Mouse (Mus musculus): Measurements from ENCODE around the gene Tmem131l.

Tmem131l gene

DNA sequence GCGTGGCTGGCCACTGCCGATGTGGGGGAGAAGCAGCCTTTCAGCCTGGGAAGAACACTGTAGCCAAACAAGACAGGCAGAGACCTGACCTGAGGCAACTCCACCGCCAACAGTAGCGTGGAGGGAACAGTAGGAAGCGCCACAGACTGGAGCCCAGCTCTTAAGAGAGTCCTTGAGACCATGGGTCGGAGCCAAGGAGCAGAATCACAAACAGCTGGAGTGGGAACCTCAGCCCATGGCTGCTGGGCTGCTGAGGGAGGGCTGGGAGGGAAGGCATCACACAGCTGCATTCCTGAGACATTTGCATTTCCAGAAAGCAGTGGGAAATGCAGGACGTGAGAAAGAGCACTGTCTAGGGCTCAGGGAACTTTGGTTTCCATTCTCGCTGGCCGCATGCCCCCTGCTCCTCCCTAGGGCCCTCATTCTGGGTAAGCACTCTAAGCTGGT is 8.8 kb upstream of the Tmem131l start:
- CTCF ChIA-PET, result no interaction called here

DNA sequence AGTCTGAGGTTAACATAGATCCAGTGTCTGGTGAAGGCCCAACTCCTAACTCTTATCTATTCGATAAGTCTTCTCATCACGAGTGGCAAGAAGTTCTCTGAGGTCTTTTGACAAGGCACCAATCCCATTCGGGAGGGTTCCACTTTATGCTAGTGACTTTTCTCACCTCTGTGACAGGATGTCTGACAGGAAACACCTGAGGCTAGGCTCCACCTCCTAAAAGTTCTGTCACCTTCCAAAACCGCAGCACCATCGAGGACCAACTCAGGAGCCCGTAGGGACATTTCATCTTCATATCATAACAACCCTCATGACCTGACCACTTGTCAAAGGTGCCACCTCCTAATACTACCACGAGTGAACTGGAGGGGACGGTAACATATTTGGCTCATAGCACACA is 6.2 kb upstream of the Tmem131l start:
- CTCF ChIA-PET, result no interaction called here

DNA sequence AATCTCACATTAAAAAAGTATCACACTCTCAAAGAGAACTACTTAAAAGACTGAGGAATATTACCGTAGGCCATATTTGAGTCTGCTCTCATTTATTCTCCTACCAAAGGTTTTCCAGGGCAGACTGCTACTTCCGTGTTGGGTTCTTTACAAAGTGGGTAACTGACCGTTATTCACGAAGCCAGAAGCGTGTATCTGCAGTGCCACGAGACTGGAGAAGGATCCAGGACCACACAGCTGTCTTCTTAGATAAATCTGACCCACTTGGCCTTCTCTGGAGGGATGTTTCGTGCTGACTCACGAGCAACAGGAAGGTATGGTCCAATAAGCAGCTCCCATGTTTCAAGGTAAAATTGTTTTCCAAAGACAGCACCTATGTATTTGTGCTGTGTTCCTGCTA is 1.8 kb upstream of the Tmem131l start:
- CTCF ChIA-PET, result no interaction called here

DNA sequence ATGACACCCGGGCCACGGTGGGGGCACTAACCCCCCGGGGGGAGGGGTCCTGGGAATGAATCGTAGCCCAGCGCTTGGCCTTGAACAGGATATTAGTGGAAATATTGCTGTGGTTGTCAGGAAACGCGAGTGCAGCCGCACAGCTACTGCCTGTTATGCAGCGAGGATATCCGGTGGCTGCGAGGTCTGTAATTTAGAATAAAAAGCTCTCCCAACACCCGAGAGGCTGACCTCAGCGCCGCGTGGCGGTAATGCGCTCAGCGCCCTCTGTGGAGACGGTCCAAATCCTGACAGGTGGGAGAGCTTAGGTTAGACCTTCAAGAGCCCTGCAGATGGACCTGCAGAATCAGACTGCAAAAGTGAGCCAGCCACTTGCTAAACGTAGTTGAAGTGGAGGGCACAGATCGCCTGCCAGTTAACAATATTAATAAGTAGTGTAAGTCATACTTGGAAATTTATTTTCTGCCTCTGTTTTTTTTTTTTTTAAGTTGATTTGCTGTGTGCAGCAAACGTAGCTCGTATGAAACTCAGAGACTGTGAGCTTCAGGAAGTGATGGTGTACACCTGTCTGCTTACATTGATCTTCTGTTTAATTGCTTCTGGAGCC is 604 bp upstream of the Tmem131l start:
- CTCF ChIA-PET, result interaction anchor here (0.9 kb wide), 1 partner anchor 30 kb away, joined by 4 read pairs; no protein-coding TSS in a partner anchor

DNA sequence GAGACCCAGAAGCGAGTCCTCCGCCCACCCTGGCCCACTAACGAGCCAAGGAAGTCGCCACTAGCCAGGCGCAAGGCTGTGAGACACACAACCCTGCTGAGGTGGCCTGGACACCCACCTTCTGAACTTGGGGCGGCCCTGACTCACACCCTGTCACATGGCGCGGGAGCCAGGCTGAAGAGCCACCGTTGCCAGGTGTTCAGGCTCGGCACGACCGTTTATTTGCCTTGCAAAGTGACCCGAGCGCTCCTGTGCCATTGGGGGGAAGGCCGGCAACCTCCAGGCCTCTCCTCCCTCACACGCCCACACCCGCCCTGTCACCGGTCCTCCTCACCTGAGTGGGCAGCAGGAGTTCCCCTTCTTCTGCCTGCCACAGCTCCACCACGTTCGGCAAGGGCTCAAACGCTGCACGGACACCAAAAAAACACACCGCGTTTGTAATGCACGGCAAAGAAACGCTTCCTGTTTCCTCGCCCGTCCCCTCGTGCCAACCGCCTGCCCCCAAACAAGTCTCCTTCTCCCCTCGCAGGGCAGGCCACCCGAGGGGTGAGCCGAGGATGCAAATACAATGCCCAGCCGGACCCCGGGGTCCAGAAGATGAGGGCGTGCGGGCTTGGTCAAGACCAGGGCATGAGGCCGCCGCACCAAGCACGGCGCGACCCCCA is 862 bp downstream of the Tmem131l start:
- CTCF ChIA-PET, result interaction anchor here (0.7 kb wide), 1 partner anchor 68 kb away, joined by 3 read pairs; no protein-coding TSS in a partner anchor

DNA sequence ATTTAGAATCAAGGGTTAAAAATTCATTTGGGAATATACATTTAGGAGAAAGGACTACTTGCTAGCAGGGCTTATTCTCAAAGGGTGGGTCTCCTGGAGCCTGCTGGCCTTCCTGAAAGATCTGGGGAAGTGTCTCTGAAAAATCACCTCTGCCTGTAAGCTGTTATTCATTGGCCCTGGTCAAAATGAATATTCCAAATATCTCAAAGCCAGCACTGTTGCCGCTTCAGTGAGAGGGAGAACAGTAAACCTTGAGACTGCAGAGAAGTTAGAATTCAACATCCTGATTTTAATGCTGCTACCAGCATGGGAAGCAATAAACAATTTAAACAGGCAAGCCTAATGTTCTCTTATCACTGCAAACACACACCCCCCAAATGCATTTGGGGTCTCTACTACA is 1.8 kb downstream of the Tmem131l start:
- CTCF ChIA-PET, result interaction anchor here (0.6 to 0.7 kb wide), 2 partner anchors 67 to 766 kb away, joined by 3 to 5 read pairs; no protein-coding TSS in a partner anchor

DNA sequence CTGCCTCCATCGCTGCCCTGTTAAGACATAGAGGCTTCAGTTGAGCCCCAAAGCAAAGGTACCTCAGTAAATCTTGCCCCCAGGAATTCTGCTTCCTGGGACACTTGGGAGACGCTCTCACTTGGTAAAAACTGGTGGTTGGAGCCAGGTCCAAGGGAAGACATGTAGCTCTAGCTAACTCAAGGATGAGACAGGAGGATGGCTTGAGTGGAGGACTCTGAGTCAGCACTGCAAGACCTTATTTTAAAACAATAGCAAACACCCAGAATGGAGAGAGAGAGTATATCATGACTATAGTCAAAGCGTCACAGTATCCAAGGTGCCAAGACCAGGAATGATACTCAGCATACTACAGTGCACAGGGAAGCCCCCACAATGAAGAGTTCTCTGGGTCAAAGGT is 2.4 kb downstream of the Tmem131l start:
- CTCF ChIA-PET, result no interaction called here

DNA sequence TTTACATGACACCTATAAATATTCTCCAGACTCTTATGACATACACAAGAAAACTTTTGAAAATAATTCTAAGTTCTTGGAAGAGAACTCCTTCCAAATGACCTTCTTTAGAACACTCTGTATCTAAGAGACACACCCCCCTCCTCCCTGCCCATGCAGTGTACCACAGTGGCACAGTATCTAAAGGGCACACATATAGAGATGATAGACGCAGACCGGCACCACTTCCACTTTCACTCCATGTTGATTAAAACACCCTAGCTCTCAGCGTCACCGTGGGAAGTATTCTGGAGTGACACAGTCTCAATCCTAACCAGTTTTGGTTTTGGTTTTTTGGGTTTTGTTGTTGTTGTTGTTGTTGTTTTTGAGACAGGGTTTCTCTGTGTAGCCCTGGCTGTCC is 3.1 kb downstream of the Tmem131l start:
- CTCF ChIA-PET, result no interaction called here

DNA sequence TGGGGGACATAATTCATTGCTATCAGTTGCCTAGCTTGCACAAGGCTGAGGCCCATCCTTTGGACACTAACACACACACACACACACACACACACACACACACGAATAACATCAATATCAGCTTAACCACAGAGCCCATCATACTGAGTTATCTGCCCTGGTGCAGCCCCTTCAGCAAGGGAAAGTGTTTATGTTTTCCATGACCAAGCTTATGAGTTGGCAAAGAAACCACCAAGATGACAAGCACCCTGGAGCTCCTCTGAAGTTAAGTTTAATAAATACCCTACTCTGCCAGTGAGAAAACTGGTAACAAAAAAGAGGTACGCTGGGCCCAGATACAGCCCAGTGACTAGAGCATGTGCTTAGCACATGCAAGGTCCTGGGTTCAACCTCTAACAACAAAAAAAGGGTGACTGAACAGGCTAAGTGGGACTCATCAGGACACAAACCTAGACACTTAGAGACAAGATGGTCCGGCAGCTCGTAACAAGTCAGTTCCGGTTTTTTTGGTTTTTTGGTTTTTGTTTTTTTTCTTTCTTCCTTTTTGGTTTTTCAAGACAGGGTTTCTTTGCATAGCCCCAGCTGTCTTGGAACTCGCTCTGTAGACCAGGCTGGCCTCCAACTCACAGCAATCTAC is 4.1 kb downstream of the Tmem131l start:
- CTCF ChIA-PET, result interaction anchor here (1.0 kb wide), 1 partner anchor 11 kb away, joined by 3 read pairs; no protein-coding TSS in a partner anchor

DNA sequence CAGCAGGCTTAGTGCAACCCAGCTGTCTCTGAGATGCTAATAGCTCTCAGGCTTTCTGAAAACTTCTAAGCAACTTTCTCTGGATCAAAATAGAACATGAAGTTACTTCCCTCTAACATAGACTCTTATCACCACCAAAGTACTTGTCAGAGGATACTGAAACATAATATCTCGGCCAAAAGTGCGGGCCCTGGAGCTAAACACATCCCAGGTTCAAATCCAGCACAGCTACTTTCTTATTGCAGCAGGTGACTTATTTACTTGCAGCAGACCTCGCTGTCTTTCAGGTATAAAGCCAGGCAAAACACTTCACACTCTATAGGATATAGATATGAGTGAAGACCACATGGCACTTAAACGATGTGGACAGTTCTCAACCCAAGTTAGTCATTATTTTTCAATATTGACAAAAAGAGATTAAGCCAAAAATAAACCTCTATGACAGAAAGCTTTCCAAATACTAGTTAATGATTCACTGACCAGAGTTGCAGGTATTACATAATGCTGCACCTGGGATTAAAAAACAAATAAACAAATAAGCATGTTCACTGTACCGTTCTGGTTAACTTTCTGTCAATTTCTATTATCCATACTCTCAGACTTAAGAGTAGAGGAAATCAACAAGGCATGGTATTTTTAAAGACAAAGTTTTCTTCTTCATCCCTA is 5.7 kb downstream of the Tmem131l start:
- CTCF ChIA-PET, result interaction anchor here (0.8 kb wide), 1 partner anchor 163 kb away, joined by 3 read pairs; no protein-coding TSS in a partner anchor

DNA sequence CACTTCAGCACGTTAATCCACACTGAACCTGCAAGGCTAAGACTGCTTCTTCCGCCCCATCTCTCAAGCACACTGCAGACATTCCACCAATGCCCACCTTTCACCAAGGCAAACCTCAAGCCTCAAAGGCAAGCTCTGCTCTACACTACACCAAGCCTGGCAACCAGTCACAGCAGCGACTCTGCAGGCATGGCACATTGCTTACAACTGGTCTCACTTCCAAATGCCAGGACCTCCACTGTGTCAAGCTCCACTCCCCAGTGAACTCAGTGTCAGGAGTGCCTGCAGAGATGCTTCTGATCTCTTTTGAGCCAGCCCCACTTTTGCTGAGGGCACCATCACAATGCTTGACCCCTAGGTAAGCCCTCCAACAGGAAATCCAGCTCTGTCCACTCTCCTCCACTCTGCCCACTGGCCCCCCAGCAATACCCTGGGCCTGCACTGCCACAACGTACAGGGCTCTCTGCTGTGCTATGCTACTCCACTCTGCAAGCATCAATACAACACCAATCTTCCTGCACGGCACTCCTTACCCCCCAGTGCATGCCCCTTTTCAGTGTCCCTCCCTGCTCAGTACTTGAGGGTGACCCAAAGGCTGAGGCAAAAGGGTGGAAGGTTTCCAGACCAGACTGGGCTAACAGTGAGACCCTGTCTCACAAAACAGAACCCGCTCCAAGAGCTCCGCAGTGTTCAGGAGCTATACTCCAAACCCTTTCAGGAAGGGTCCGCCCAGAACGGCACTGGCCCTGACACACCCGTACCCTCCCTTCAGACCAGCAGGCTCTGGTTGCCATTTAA is 6.8 kb downstream of the Tmem131l start:
- CTCF ChIA-PET, result no interaction called here

DNA sequence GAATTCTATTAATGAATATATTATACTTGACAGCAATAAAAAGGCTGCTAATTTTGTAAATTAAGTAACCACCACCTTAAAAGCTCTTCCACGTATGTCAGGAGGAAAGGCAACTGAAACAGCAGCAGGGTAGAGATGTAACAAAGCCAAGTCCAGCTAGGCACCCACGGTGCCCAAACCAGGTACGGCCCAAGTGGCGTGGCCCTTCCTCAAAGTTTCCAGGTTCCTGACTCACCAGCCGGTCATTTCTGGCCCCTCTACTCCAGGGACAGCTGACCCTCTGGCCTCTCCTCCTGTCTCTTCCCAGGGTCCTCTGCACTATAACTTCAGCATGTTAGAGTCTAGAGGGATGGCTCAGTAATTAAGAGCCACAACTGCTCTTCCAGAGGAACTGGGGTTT is 7.6 kb downstream of the Tmem131l start:
- CTCF ChIA-PET, result no interaction called here

DNA sequence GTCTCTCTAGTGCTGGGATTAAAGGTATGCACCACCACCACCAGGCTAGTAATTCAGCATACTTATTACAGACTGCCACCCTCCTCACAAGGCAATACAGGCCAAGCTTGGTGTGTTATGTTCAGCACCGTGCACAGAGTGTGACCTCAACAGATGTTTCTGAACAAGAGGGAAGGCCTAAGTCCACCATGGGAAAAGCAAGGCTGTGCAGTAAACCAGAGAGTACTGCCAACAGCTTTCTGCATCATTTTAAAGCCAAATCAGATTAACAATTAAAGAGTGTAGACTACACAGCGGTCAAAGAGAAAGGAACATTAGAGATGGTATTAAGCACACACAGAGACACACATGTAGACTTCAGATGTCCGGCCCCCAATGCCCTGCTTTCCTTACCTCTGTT is 8.8 kb downstream of the Tmem131l start:
- CTCF ChIA-PET, result no interaction called here

DNA sequence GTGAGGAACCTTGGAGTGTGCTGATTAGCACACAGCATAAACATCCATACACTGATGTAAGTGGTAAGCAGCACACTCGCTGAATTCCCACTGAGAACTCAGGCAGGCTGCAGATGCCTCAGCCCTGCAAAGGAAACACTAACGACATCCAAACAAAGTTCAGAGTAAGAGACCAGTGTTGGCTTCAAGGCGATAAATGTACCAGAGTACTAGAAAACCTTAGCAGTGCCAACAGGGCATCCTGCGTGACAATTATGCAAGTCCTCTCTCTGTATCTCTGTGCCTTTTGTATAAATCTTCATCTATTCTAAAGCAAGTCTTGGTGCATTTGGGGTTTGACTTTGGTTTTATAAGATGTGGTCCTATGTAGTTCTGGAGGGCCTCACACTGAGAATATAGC is 11.0 kb downstream of the Tmem131l start:
- CTCF ChIA-PET, result no interaction called here

DNA sequence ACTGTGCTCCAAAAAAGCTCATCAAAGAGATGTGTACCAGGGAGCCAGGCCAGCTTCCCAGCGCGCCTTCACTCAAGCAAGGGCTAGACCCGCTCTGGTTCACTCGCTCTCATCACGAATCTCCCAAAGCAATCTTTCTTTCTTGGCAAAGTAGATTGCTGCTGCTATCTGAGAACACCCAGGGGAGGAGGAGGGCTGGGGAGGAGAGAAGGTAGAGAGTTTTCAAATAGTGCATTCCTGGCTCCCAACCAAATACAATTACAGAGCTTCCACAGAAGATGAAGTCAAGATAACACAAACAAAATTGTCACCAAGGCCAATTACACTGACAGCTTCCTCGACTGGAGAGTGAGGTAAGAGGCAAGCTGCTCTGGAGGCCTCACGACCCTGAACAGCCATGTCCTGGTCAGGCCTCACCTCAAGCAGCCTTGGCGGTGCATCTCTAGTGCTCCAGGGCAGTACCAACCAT is 12.2 kb downstream of the Tmem131l start:
- CTCF ChIA-PET, result no interaction called here

DNA sequence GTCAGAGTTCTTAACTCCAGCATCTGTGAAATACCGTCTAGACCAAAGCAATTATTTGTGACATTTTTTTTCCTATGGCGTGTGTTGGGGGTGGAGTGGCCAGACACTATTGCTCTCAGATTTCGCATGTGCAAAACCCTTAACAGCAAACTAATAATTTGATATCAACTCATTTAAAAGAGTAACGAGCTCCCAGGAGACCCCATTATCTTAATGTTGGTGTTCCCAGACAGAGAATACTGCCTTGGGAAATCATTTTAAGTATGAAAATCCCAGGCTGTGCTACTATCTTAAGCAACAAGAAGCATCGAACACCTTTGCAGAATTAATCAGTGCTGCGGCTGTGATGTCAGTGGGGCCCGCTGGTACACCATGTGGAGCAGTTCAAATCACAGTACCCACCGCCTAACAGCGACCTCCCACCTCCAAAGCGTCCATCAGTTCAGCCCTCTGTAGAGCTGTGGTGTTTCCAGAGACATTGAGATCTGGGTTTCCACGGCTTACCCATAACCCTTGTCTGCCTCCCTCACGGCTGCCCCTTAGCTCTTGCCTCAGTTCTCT is 15.4 kb downstream of the Tmem131l start:
- CTCF ChIA-PET, result interaction anchor here (1.0 kb wide), 1 partner anchor 11 kb away, joined by 3 read pairs; no protein-coding TSS in a partner anchor

DNA sequence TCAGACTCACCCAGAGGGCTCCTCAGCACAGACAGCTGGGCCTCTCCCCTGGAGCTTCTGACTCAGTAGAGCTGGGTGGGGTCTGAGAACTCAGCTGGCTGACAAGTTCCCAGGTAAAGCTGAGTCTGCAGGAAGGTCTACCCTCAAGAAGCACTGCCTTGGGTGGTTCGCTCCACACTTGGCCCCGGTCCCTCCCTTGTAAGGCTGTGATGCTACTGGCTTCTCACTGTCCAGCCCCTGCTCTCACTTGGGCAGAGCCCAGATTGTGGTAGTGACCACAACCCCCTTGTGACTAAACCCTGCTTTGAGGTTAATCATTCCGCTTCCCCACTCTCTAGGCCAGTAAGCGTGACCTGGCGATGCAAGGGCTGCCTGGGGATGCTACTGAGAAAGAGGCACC is 17.3 kb downstream of the Tmem131l start:
- CTCF ChIA-PET, result interaction anchor here (0.6 kb wide), 1 partner anchor 602 kb away, joined by 9 read pairs; no protein-coding TSS in a partner anchor

DNA sequence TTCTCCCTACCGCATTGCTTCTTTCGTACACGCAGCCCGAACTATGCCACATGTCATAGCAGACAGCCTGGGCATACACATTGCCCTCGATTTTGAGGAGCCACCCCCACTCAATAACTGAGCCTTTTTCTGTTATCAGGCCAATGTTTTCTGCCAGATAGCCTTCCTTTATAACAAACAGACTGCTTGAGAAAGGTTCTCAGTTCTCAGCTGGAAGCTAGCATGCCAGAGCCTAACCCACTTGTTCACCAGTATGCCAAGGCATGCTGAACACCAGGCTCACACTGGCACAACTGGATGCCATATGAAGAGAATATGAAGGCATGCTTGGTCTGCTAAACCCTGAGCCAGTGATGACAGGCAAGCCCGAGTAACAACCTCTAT is 17.8 kb downstream of the Tmem131l start:
- CTCF ChIA-PET, result interaction anchor here (0.6 kb wide), 1 partner anchor 602 kb away, joined by 9 read pairs; no protein-coding TSS in a partner anchor

DNA sequence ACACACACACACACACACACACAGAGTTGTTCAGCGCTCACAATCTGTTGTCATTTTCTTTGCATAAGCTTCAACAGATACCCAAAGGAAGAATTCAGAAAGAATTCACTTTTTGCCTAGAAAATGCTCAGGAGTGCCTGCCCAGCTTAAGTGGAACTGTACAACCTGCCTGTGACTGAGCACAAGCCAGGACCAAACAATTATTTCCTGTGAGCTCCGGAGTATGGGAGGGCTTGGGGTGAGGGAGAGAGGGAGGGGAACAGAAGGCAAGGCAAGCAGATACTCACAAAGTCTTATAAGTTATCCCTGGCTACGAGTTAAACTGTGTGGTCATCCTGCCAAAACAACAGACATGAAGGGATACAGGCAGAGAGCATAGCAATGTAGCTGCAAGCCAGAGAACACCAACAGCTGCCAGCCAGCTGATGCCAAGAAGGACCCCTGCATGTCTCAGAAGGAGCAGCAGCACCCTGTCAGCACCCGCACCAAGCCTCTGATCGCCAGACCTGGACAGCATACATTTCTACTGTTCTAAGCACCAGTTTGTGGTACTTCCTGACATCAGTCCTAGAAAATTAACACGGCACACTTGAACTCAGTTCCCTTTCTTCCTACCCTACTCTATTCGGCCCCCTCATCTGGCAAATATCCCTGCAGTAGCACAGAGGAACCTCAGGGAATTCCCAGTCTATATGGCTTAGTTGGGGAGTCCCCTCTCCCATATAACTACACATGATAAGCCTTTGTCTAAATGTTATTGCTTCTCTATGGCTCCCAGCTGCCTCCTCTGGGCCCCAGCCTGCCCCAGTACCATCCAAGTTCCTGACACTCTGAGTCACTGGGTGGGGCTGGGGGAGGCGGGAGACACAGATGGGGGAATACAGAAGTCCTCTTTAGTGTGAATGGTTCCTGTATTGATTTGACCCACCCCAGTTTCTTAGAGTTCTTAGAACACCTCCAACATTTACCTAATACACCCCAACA is 18.5 kb downstream of the Tmem131l start:
- CTCF ChIA-PET, result interaction anchor here (0.6 kb wide), 1 partner anchor 1288 kb away, joined by 7 read pairs; no protein-coding TSS in a partner anchor

DNA sequence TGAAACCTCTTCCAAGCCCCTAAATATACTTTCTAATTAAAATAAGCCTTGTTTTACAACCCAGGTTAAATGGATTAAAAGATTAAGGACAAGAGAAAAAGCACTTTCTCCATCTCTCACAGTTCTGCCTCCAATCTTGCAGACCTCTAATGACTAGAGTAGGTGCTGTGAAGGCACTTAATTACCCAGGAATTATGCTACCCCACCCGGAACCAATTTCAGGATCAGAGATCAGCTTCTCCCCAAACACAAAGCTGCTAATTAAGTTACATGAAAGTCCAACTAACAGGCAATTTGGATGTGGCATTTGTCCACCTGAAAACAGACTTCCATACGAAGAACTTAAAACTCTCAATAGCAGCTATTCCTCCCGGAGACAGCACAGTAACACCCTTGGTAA is 19.4 kb downstream of the Tmem131l start:
- CTCF ChIA-PET, result no interaction called here

All from spleen, embryonic (tissue).